Mouse (Mus musculus) liver, embryonic 14.5 days (tissue): ENCODE measurements at regions not wholly inside any gene's neighbourhood (a gene's known extent, or its start where the extent isn't known, plus 50 kb on each side); places are given as distances from the start of the nearest gene placed in this dataset.

Experiments
- ATAC-seq: fragments of 200-750 bp; cut with Nextera tagmentation; 2 replicates; pipeline ENCODE4 v1.8.0; 2017; ENCODE audit warnings: moderate number of reproducible peaks, mild to moderate bottlenecking, moderate library complexity; ENCODE audit not compliant: insufficient read depth
- DNase-seq, 3 experiments: peaks; one replicate each; pipeline ENCODE4 v3.0.0-alpha.2; 2012 to 2013; ENCODE audit warnings: low read depth in 3 of 3, low spot score in 3 of 3
- H3K27ac ChIP-seq: fragments of 300-500 bp; sonication (generic); 2 replicates; pipeline ENCODE4 v1.5.1; 2014; ENCODE audit warnings: moderate library complexity, mild to moderate bottlenecking, control low read depth, inconsistent platforms
- H3K27me3 ChIP-seq: fragments of 300-500 bp; sonication (generic); 2 replicates; pipeline ENCODE4 v1.6.1; 2014; ENCODE audit warnings: mild to moderate bottlenecking, low read length, moderate library complexity; ENCODE audit not compliant: control insufficient read depth, insufficient read depth
- H3K36me3 ChIP-seq: fragments of 300-500 bp; sonication (generic); replicated peaks from 2 replicates; pipeline ENCODE4 v1.6.1; 2014; ENCODE audit warnings: low read depth; ENCODE audit not compliant: control insufficient read depth, insufficient read depth
- H3K4me1 ChIP-seq, 2 experiments: fragments of 200-500 bp in 1 of 2; fragments of 300-500 bp in 1 of 2; sonication (generic) in 1 of 2; replicated peaks; 2 replicates each; pipeline ENCODE4 v1.6.1; 2012 to 2014; ENCODE audit warnings: antibody characterized with exemption in 1 of 2, inconsistent platforms in 1 of 2, low read length in 1 of 2; ENCODE audit not compliant: control insufficient read depth in 2 of 2, insufficient read depth in 2 of 2
- H3K4me2 ChIP-seq: fragments of 300-500 bp; sonication (generic); 2 replicates; pipeline ENCODE4 v1.6.1; 2014; ENCODE audit warnings: low read depth, mild to moderate bottlenecking, control low read depth, moderate library complexity
- H3K4me3 ChIP-seq, 2 experiments: fragments of 200-500 bp in 1 of 2; fragments of 300-500 bp in 1 of 2; sonication (generic) in 1 of 2; 2 replicates each; pipeline ENCODE4 v1.5.1; 2012 to 2014; ENCODE audit warnings: low read depth in 2 of 2, low read length in 2 of 2, mild to moderate bottlenecking in 2 of 2, control low read depth in 1 of 2, inconsistent platforms in 1 of 2, moderate library complexity in 1 of 2; ENCODE audit not compliant: insufficient read depth in 1 of 2
- H3K9ac ChIP-seq: fragments of 300-500 bp; sonication (generic); replicated peaks from 2 replicates; pipeline ENCODE4 v1.6.1; 2014; ENCODE audit warnings: mild to moderate bottlenecking, control low read depth, moderate library complexity
- H3K9me3 ChIP-seq: fragments of 300-500 bp; sonication (generic); 2 replicates; pipeline ENCODE4 v1.6.1; 2016; ENCODE audit warnings: low read length, mixed read lengths; ENCODE audit not compliant: control insufficient read depth
- CTCF ChIP-seq: IDR thresholded peaks from 2 replicates; pipeline ENCODE4 v1.5.1; 2016; ENCODE audit warnings: antibody characterized with exemption, low read depth, control low read depth
- EP300 ChIP-seq: IDR thresholded peaks from 2 replicates; pipeline ENCODE4 v1.6.1; 2016; ENCODE audit warnings: antibody characterized with exemption, low read depth
- WGBS: fragments of 180-500 bp; shearing (Covaris S2); extraction: QIAGEN DNeasy Blood & Tissue Kit; methylation state at CpG from one replicate; pipeline ENCODE4 v1.1.7; 2014; ENCODE audit not compliant: insufficient replicate concordance; 5-methylcytosine and 5-hydroxymethylcytosine counted together

- 60% methylated on average over 7 of the region's 7 CpGs for WGBS
These were observed 182.4 kb upstream of the Atp5g3 start for GRCm38 (mm10) chr2:74093494-74093893.

GRCm38 (mm10) chr2:74087375-74087774 lies 176.2 kb upstream of the Atp5g3 start:
- Histone ChIP-seq H3K27ac (no peak overlapping the region), H3K9ac (no peak overlapping the region), H3K4me2 (no peak overlapping the region), H3K27me3 (no peaks in the 10 kb centered on the region), H3K4me1 (no peaks in the 10 kb centered on the region), H3K36me3 (no peaks in the 10 kb centered on the region), H3K4me3 (no peak overlapping the region), H3K9me3 (no peaks in the 10 kb centered on the region)
- ATAC-seq (no peak), DNase-seq (no peak)
- WGBS, result 60% methylated on average over 3 of the region's 3 CpGs
- TF ChIP-seq EP300, result no peak
- no peak for TF ChIP-seq CTCF

More at GRCm38 (mm10) chr2:74093494-74093893, 182.4 kb upstream of the Atp5g3 start:
- H3K4me2 ChIP-seq, result no peak overlapping the region
- no peaks in the 10 kb centered on the region for H3K27me3 ChIP-seq
- no peak for ATAC-seq
- H3K4me3 ChIP-seq, result no peak overlapping the region
- no peaks in the 10 kb centered on the region for H3K36me3 ChIP-seq
- TF ChIP-seq CTCF (no peak), EP300 (no peak)
- DNase-seq, result no peak
- H3K27ac ChIP-seq, result no peak overlapping the region
- no peaks in the 10 kb centered on the region for H3K4me1 ChIP-seq
- H3K9me3 ChIP-seq, result no peaks in the 10 kb centered on the region
- no peak overlapping the region for H3K9ac ChIP-seq

GRCm38 (mm10) chr2:74084971-74085370 lies 173.8 kb upstream of the Atp5g3 start:
- DNase-seq (no peak), ATAC-seq (no peak)
- H3K4me1 ChIP-seq, result no peaks in the 10 kb centered on the region
- no peaks in the 10 kb centered on the region for H3K9me3 ChIP-seq
- H3K9ac ChIP-seq, result no peak overlapping the region
- TF ChIP-seq EP300, result no peak
- no peak for TF ChIP-seq CTCF
- no peak overlapping the region for H3K4me2 ChIP-seq
- H3K27me3 ChIP-seq, result no peaks in the 10 kb centered on the region
- 67% methylated on average over 6 of the region's 6 CpGs for WGBS
- H3K4me3 ChIP-seq, result no peak overlapping the region
- H3K36me3 ChIP-seq, result no peaks in the 10 kb centered on the region
- no peak overlapping the region for H3K27ac ChIP-seq

DNA sequence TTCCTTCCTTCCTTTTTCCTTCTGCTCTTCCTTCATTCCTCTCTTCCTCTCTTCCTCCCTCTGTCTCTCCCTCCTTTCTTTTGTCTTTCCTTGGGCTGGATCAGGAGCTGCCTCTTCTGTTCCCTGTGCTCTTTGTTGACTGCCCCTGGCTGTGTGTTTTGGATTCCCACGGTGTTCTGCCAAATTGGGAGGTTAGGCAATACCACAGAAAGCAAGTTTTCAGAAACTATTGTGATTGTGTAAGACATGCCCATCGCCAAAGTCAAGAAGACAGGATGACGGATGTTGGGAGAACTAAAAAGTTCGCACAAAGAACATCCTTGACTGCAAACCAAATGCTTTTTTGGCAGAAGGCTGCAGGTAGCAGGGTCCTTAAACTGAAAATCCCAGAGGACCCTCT lies 165.6 kb upstream of the Atp5g3 start:
- Histone ChIP-seq H3K27ac (no peak overlapping the region), H3K36me3 (no peaks in the 10 kb centered on the region), H3K4me3 (no peak overlapping the region), H3K9ac (no peak overlapping the region), H3K4me1 (no peaks in the 10 kb centered on the region), H3K4me2 (no peak overlapping the region), H3K9me3 (no peaks in the 10 kb centered on the region), H3K27me3 (no peaks in the 10 kb centered on the region)
- TF ChIP-seq EP300 (no peak), CTCF (no peak)
- ATAC-seq (no peak), DNase-seq (no peak)
- 53% methylated on average over 4 of the region's 4 CpGs for WGBS

GRCm38 (mm10) chr2:74075566-74075965 lies 164.4 kb upstream of the Atp5g3 start:
- Histone ChIP-seq H3K9me3 (no peaks in the 10 kb centered on the region), H3K4me1 (no peaks in the 10 kb centered on the region), H3K9ac (no peak overlapping the region), H3K4me3 (no peak overlapping the region), H3K27me3 (no peaks in the 10 kb centered on the region), H3K4me2 (no peak overlapping the region), H3K36me3 (no peaks in the 10 kb centered on the region), H3K27ac (no peak overlapping the region)
- ATAC-seq (no peak), DNase-seq (no peak)
- TF ChIP-seq EP300 (no peak), CTCF (no peak)
- 68% methylated on average over 1 of the region's 1 CpGs for WGBS
